Mouse (Mus musculus) stomach, embryonic 15.5 days (tissue): ENCODE data around the gene Olfr457. TPM values are rescaled to one million over a fixed set of nuclear protein-coding genes. Genes with fewer than 3 reads are reported as not detected.
"Not testable (repeated sequence)": the region's sequence is repeated elsewhere in the genome, so short reads cannot be mapped to it uniquely, and the experiment has no call there.

Source experiments
- ATAC-seq: fragments of 200-750 bp; cut with Nextera tagmentation; 2 replicates; pipeline ENCODE4 v1.8.0; 2017; ENCODE audit warnings: low read depth, moderate number of reproducible peaks, moderate TSS enrichment; ENCODE audit not compliant: insufficient read depth, low FRiP score
- H3K27ac ChIP-seq: fragments of 300-500 bp; sonication (generic); 2 replicates; pipeline ENCODE4 v1.5.1; 2015; ENCODE audit warnings: mild to moderate bottlenecking, inconsistent platforms
- H3K27me3 ChIP-seq: fragments of 300-500 bp; sonication (generic); replicated peaks from 2 replicates; pipeline ENCODE4 v1.6.1; 2015; ENCODE audit warnings: inconsistent platforms
- H3K36me3 ChIP-seq: fragments of 300-500 bp; sonication (generic); 2 replicates; pipeline ENCODE4 v1.6.1; 2015; ENCODE audit warnings: inconsistent platforms
- H3K4me1 ChIP-seq: fragments of 300-500 bp; sonication (generic); 2 replicates; pipeline ENCODE4 v1.6.1; 2015; ENCODE audit warnings: inconsistent platforms
- H3K4me2 ChIP-seq: fragments of 300-500 bp; sonication (generic); 2 replicates; pipeline ENCODE4 v1.6.1; 2015; ENCODE audit warnings: mild to moderate bottlenecking, inconsistent platforms
- H3K4me3 ChIP-seq: fragments of 300-500 bp; sonication (generic); replicated peaks from 2 replicates; pipeline ENCODE4 v1.5.1; 2015; ENCODE audit warnings: inconsistent platforms
- H3K9ac ChIP-seq: fragments of 300-500 bp; sonication (generic); 2 replicates; pipeline ENCODE4 v1.6.1; 2015; ENCODE audit warnings: inconsistent platforms
- H3K9me3 ChIP-seq: fragments of 300-500 bp; sonication (generic); 2 replicates; pipeline ENCODE4 v1.6.1; 2016; ENCODE audit warnings: inconsistent platforms
- WGBS: fragments of 180-500 bp; shearing (Covaris S2); methylation state at CpG from one replicate; pipeline ENCODE4 v1.1.7; 2015; 5-methylcytosine and 5-hydroxymethylcytosine counted together
- polyA plus RNA-seq: library from polyadenylated mRNA; unstranded; fragments of >200 nt; fragmentation: Nextera tagmentation; extraction: Ambion mirVana; gene quantifications from 2 replicates; pipeline ENCODE4 v1.2.1, GENCODE M21; 2015

Olfr457 gene
- polyA plus RNA-seq, result not detected in 2 replicates

GRCm38 (mm10) chr6:42476235-42476634 is at the start of gene Olfr457:
Gene Olfr457 (minus strand): TSS chr6:42476335.
- H3K9ac ChIP-seq, result no peak within 1 kb of the TSS
- no peak within 1 kb of the TSS for H3K27ac ChIP-seq
- H3K4me3 ChIP-seq, result no peak within 1 kb of the TSS
- H3K27me3 ChIP-seq, result no peaks in the 10 kb centered on the region
- no peak for ATAC-seq
- H3K4me1 ChIP-seq, result no peaks in the 10 kb centered on the region
- H3K4me2 ChIP-seq, result no peak within 1 kb of the TSS
- no peaks in the 10 kb centered on the region for H3K36me3 ChIP-seq
- WGBS, result 62% methylated on average over 1 of the region's 1 CpGs
- H3K9me3 ChIP-seq, result no peaks in the 10 kb centered on the region

DNA sequence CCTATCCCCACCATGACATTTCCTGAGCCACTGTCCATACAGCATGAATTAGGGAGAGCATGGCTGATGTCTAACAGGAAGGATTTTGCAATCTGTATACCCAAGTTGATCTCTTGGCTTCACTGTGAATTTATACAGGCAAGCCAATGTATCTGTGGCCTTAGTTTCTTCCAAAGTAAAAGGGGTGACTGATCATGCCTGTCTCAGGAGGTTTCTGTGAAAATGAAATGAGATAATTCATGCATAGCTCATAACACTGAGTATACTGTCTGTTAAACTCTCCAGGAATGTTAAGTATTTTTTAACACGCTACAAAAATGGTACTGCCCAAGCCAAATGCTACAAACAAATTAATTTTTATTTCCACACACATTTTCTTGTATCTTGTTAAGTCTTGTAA is 37.3 kb upstream of the Olfr457 start:
- H3K9me3 ChIP-seq, result no peaks in the 10 kb centered on the region
- 58% methylated on average over 1 of the region's 1 CpGs for WGBS
- H3K9ac ChIP-seq, result no peak overlapping the region

DNA sequence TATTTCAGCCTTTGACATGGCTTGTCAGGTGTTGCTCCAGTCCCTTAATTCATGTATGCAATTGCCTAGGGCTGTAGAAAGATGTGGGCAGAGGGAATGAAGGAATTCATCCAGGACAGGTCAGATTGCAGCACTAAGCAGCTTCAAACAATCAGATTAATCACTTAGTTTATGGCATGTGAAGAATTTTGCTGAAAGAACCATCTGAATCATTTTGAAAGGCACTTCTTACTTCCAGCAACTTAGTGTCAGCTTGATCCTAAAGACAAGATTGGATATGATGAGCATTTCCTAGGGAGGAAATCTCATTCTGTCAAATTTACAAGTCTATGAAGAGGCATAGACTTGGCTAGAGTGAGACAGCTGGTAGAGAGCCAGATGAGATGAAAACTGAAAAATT is 33.2 kb upstream of the Olfr457 start:
- Histone ChIP-seq H3K4me2 (no peak overlapping the region), H3K36me3 (no peaks in the 10 kb centered on the region), H3K4me1 (no peaks in the 10 kb centered on the region), H3K9me3 (no peaks in the 10 kb centered on the region), H3K27ac (no peak overlapping the region), H3K4me3 (no peak overlapping the region), H3K9ac (no peak overlapping the region), H3K27me3 (no peaks in the 10 kb centered on the region)
- no peak for ATAC-seq

More for the DNA sequence above, 37.3 kb upstream of the Olfr457 start:
- H3K27ac ChIP-seq, result no peak overlapping the region
- no peak overlapping the region for H3K4me2 ChIP-seq
- H3K36me3 ChIP-seq, result no peaks in the 10 kb centered on the region
- no peaks in the 10 kb centered on the region for H3K27me3 ChIP-seq
- no peaks in the 10 kb centered on the region for H3K4me1 ChIP-seq
- no peak overlapping the region for H3K4me3 ChIP-seq
- no peak for ATAC-seq

DNA sequence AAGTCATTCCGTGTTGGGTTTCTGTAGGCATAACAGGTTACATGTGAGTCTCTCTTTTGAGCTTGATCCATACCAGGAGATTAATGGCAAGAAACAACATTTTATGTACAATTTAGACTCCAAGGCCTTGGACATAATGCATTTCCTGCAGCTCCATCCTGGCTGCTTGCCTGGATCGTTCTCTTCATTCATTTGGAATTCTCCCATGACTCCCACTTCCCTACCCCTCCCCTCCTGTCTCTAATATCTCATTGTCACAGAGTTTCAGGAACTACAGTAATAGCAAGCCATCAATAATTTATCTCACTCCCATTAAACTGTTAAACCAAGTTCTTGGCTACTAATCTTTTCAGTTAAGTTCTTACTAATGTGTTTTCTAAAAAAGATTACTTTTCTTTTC is 27.3 kb upstream of the Olfr457 start:
- no peaks in the 10 kb centered on the region for H3K4me1 ChIP-seq
- no peaks in the 10 kb centered on the region for H3K27me3 ChIP-seq
- no peak overlapping the region for H3K4me2 ChIP-seq
- no peak overlapping the region for H3K27ac ChIP-seq
- no peaks in the 10 kb centered on the region for H3K9me3 ChIP-seq
- 46% methylated on average over 2 of the region's 2 CpGs for WGBS
- H3K36me3 ChIP-seq, result no peaks in the 10 kb centered on the region
- no peak overlapping the region for H3K9ac ChIP-seq
- no peak overlapping the region for H3K4me3 ChIP-seq
- ATAC-seq, result no peak

- WGBS, result 54% methylated on average over 1 of the region's 1 CpGs
- H3K27me3 ChIP-seq, result no peaks in the 10 kb centered on the region
- H3K4me3 ChIP-seq, result no peak overlapping the region
- H3K36me3 ChIP-seq, result no peaks in the 10 kb centered on the region
- H3K4me1 ChIP-seq, result no peaks in the 10 kb centered on the region
- ATAC-seq, result no peak
- H3K4me2 ChIP-seq, result no peak overlapping the region
- H3K27ac ChIP-seq, result no peak overlapping the region
- no peaks in the 10 kb centered on the region for H3K9me3 ChIP-seq
- H3K9ac ChIP-seq, result no peak overlapping the region
Observed at GRCm38 (mm10) chr6:42489731-42490130, 13.6 kb upstream of the Olfr457 start.

DNA sequence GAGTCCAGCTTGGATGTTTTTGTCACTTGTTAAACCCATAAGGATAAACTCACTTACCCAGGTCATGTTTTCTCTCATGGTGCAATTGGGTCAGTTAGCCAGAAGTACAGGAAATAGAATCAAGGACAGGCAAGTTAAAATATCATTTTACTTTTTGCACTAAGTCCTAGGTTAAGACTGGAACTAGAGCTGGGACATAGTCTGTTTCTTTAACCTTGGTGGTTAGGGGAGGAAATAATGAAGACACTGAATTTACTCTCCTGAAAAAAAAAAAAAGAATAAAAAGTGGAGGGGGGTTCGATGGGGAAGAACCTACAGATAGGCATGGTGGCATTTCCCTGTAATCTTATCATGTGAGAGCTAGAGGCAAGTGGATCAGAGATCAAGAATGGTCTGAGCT is 11.0 kb upstream of the Olfr457 start, which contains the start of gene Olfr456:
Olfr456 (minus strand) TSS at position 101 of the 400 bp plus-strand sequence.
- Histone ChIP-seq H3K27ac (no peak within 1 kb of the TSS), H3K4me1 (no peaks in the 10 kb centered on the region), H3K36me3 (no peaks in the 10 kb centered on the region), H3K4me2 (no peak within 1 kb of the TSS), H3K9ac (no peak within 1 kb of the TSS), H3K9me3 (no peaks in the 10 kb centered on the region), H3K4me3 (no peak within 1 kb of the TSS), H3K27me3 (no peaks in the 10 kb centered on the region)
- 88% methylated on average over 1 of the region's 1 CpGs for WGBS
- ATAC-seq, result no peak

DNA sequence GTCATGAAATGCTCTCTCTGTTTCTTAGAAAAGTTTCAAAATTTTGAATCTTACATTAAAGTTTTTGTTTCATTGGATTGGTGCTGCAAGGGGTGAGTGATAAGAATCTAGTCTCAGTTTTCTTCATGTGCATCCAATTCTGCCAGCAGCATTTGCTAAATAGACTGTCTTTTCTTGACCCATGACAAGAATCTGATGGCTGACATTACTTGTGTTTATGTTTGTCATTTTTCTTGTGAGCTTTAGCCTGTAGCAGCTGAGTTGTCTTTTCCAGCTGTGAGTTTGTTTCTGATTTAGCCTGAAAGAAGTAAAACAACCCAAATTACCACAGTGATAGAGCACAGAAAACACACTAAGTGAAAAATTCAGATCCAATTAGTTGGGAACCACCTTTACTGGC is 8.5 kb upstream of the Olfr457 start:
- no peak overlapping the region for H3K27ac ChIP-seq
- no peaks in the 10 kb centered on the region for H3K27me3 ChIP-seq
- no peak overlapping the region for H3K4me3 ChIP-seq
- H3K9me3 ChIP-seq, result no peaks in the 10 kb centered on the region
- H3K9ac ChIP-seq, result no peak overlapping the region
- H3K36me3 ChIP-seq, result no peaks in the 10 kb centered on the region
- H3K4me1 ChIP-seq, result no peaks in the 10 kb centered on the region
- no peak overlapping the region for H3K4me2 ChIP-seq
- no peak for ATAC-seq

DNA sequence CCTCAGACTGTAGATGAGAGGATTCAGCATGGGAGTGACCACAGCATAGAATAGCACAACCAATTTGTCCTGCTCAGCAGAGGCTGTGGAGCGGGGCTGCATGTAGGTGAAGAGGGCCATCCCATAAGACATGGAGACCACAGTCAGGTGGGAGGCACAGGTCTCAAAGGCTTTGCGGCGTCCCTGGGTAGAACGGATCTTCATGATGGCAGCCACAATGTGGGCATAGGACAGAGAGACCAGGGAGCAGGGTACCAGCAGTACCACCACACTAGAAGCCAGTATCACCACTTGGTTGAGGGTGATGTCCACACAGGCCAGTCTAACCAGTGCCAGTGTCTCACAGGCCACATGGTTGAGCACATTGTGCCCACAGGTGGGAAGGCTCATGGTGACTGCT is 4.8 kb downstream of the Olfr457 start:
- not testable (repeated sequence) for H3K4me3 ChIP-seq, H3K9ac ChIP-seq, H3K4me1 ChIP-seq, H3K36me3 ChIP-seq, ATAC-seq, H3K27me3 ChIP-seq, H3K4me2 ChIP-seq, H3K9me3 ChIP-seq, H3K27ac ChIP-seq
- WGBS, result 95% methylated on average over 4 of the region's 4 CpGs

GRCm38 (mm10) chr6:42470542-42470941 is 5.6 kb downstream of the Olfr457 start:
- no peak for ATAC-seq
- no peak overlapping the region for H3K4me2 ChIP-seq
- H3K36me3 ChIP-seq, result no peaks in the 10 kb centered on the region
- no peaks in the 10 kb centered on the region for H3K4me1 ChIP-seq
- 86% methylated on average over 4 of the region's 4 CpGs for WGBS
- no peak overlapping the region for H3K4me3 ChIP-seq
- no peaks in the 10 kb centered on the region for H3K9me3 ChIP-seq
- no peak overlapping the region for H3K27ac ChIP-seq
- no peak overlapping the region for H3K9ac ChIP-seq
- H3K27me3 ChIP-seq, result no peaks in the 10 kb centered on the region

GRCm38 (mm10) chr6:42465096-42465495 is 11.0 kb downstream of the Olfr457 start, which contains the start of gene Olfr458:
Gene Olfr458 (minus strand): TSS chr6:42465196.
- Histone ChIP-seq H3K27ac (no peak within 1 kb of the TSS), H3K4me3 (no peak within 1 kb of the TSS), H3K4me1 (no peaks in the 10 kb centered on the region), H3K9ac (no peak within 1 kb of the TSS), H3K36me3 (no peaks in the 10 kb centered on the region), H3K9me3 (no peaks in the 10 kb centered on the region), H3K27me3 (no peaks in the 10 kb centered on the region), H3K4me2 (no peak within 1 kb of the TSS)
- 82% methylated on average over 1 of the region's 1 CpGs for WGBS
- no peak for ATAC-seq

GRCm38 (mm10) chr6:42447381-42447780 is 28.8 kb downstream of the Olfr457 start:
- Histone ChIP-seq H3K27ac (no peak overlapping the region), H3K4me1 (no peaks in the 10 kb centered on the region), H3K9ac (no peak overlapping the region), H3K27me3 (no peaks in the 10 kb centered on the region), H3K9me3 (no peaks in the 10 kb centered on the region), H3K4me2 (no peak overlapping the region), H3K4me3 (no peak overlapping the region), H3K36me3 (no peaks in the 10 kb centered on the region)
- ATAC-seq, result no peak
- 70% methylated on average over 2 of the region's 2 CpGs for WGBS

DNA sequence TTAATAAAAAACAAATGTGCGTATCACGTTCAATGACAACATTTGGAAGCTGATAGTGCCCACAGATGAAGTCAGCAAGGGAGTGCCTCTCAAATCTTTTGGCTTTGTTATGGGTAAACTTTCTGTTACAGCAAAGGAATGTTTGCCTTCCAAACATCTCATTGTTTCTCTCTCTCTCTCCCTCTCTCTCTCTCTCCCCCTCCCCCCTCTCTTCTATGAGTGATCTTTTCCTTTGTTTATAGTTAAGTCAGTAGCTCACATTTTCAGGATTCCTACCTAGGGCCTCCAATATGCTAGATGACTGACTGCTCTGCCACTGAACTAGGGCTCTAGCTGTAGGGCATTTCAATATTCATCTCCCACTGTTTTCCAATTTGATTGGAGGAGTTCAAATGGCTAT is 31.6 kb downstream of the Olfr457 start:
- Histone ChIP-seq H3K27ac (no peak overlapping the region), H3K4me3 (no peak overlapping the region), H3K36me3 (no peaks in the 10 kb centered on the region), H3K4me1 (no peaks in the 10 kb centered on the region), H3K4me2 (no peak overlapping the region), H3K9me3 (no peaks in the 10 kb centered on the region), H3K9ac (no peak overlapping the region), H3K27me3 (no peaks in the 10 kb centered on the region)
- 41% methylated on average over 2 of the region's 2 CpGs for WGBS
- ATAC-seq, result no peak

DNA sequence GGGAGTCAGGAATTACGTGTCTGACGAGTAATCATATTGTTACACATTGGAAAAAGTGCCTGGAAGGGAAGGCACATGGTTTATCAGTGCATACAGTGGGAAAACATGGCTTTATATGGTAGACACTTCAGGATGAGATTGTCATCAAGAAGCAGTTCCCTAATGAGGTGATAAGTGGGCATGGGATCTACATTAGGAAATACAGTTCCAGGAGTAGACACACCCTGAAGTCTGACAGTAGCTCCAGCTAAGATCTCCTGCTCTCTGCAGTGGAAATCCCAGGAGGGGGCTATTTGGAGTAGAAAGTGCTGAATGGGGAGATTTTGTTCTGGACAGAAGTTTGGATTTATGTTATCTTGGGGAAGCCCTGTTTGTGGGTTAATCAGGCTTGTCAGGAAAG is 34.7 kb downstream of the Olfr457 start:
- H3K9me3 ChIP-seq, result no peaks in the 10 kb centered on the region
- no peak for ATAC-seq
- H3K27me3 ChIP-seq, result no peaks in the 10 kb centered on the region
- no peak overlapping the region for H3K9ac ChIP-seq
- no peaks in the 10 kb centered on the region for H3K4me1 ChIP-seq
- 68% methylated on average over 2 of the region's 2 CpGs for WGBS
- no peak overlapping the region for H3K4me3 ChIP-seq
- no peaks in the 10 kb centered on the region for H3K36me3 ChIP-seq
- H3K27ac ChIP-seq, result no peak overlapping the region
- no peak overlapping the region for H3K4me2 ChIP-seq
